Mouse (Mus musculus) forebrain, embryonic 13.5 days (tissue): ENCODE data around the gene Dnah14. TPM values are rescaled to one million over a fixed set of nuclear protein-coding genes. Genes with fewer than 3 reads are reported as not detected.

Experiments
- ATAC-seq: fragments of 200-750 bp; cut with Nextera tagmentation; 2 replicates; pipeline ENCODE4 v1.8.0; 2017
- H3K27ac ChIP-seq: fragments of 300-500 bp; sonication (generic); 2 replicates; pipeline ENCODE4 v1.5.1; 2015; ENCODE audit warnings: inconsistent platforms, mild to moderate bottlenecking, moderate library complexity
- H3K27me3 ChIP-seq: fragments of 300-500 bp; sonication (generic); 2 replicates; pipeline ENCODE4 v1.6.1; 2015; ENCODE audit warnings: mild to moderate bottlenecking, inconsistent platforms
- H3K36me3 ChIP-seq: fragments of 300-500 bp; sonication (generic); 2 replicates; pipeline ENCODE4 v1.6.1; 2015; ENCODE audit warnings: mild to moderate bottlenecking, inconsistent platforms; ENCODE audit not compliant: poor library complexity, severe bottlenecking
- H3K4me1 ChIP-seq: fragments of 300-500 bp; sonication (generic); 2 replicates; pipeline ENCODE4 v1.6.1; 2015; ENCODE audit warnings: inconsistent platforms
- H3K4me2 ChIP-seq: fragments of 300-500 bp; sonication (generic); 2 replicates; pipeline ENCODE4 v1.6.1; 2015; ENCODE audit warnings: inconsistent platforms, mild to moderate bottlenecking, moderate library complexity
- H3K4me3 ChIP-seq: fragments of 300-500 bp; sonication (generic); 2 replicates; pipeline ENCODE4 v1.5.1; 2015; ENCODE audit warnings: mild to moderate bottlenecking, inconsistent platforms
- H3K9ac ChIP-seq: fragments of 300-500 bp; sonication (generic); 2 replicates; pipeline ENCODE4 v1.6.1; 2015; ENCODE audit warnings: mild to moderate bottlenecking, inconsistent platforms
- H3K9me3 ChIP-seq: fragments of 300-500 bp; sonication (generic); replicated peaks from 2 replicates; pipeline ENCODE4 v1.6.1; 2016; ENCODE audit warnings: inconsistent platforms
- WGBS: fragments of 180-500 bp; shearing (Covaris S2); methylation state at CpG from one replicate; pipeline ENCODE4 v1.1.7; 2015; 5-methylcytosine and 5-hydroxymethylcytosine counted together
- polyA plus RNA-seq: library from polyadenylated mRNA; unstranded; fragments of >200 nt; fragmentation: Nextera tagmentation; extraction: Ambion mirVana; gene quantifications from 2 replicates; pipeline ENCODE4 v1.2.1, GENCODE M21; 2015

Gene Dnah14
- polyA plus RNA-seq, 1 experiment from 2014 or later, result 2.0 TPM

DNA sequence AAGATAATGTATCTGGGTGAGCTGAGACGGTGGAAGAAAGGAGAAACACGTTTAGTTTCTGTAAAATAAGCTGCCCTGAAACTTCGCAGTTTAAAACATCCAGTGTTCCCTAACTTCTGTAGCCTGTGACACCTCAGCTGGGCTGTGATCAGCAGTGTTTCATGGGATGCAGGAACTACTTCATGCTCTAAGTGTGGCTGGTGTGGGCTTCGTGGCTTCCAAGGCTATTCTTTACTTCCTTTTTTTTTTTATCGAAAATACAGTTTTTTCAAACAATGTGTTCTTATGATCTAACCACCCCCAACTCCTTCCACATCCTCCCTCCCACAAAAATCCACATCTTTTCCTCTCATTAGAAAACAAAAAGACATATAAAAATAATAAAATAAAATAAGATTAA lies 20.9 kb upstream of the Dnah14 start:
- Histone ChIP-seq H3K27me3 (no peaks in the 10 kb centered on the region), H3K36me3 (no peaks in the 10 kb centered on the region), H3K27ac (no peak overlapping the region), H3K9me3 (no peaks in the 10 kb centered on the region), H3K9ac (no peak overlapping the region), H3K4me2 (no peak overlapping the region), H3K4me3 (no peak overlapping the region), H3K4me1 (peaks cover 8% of the 10 kb centered on the region; the same call in 1 of the 2 replicates)
- 84% methylated on average over 5 of the region's 5 CpGs for WGBS
- no peak for ATAC-seq

DNA sequence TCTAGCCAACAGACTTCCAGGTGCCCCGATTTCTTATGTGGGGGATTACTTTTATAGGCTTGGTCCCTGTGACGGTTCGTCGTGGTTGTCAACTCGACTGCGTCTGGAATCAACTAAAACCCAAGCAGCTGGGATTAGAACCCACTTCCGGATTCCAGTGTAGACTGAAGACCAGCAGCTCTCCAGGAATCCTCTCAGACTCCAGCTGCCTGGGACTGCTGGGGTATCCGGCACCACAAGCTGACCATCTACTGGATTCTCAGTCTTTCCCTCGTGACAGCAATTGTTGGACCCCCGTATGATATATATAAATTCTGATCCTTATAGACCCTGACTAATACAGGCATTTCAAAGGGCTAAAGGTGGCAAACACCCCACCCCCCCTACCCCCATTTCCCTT lies 16.7 kb upstream of the Dnah14 start:
- Histone ChIP-seq H3K36me3 (no peaks in the 10 kb centered on the region), H3K27me3 (peaks cover 13% of the 10 kb centered on the region; the same call in 1 of the 2 replicates), H3K4me3 (no peak overlapping the region), H3K4me1 (peaks cover 22% of the 10 kb centered on the region), H3K4me2 (no peak overlapping the region), H3K9ac (no peak overlapping the region), H3K27ac (no peak overlapping the region), H3K9me3 (no peaks in the 10 kb centered on the region)
- 85% methylated on average over 10 of the region's 10 CpGs for WGBS
- no peak for ATAC-seq

DNA sequence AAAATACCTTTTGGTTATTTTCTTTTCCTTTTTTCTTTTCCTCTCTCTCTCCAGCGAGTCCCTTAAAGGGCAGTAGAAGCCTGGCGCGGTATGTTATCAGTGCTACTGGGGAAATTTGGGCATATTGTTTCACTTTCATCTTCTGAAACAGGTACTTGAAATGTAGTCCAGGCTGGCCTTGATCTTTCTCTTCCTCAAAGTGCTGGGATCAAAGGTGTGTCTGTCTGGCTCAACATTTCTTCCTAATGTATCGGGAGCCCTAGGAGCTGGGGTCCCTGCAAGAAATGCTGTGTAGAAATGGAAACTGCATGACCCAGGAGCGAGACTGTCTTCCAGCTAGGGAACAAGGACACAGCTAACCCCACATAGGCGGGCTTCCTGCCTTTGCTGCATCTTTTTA lies 16.0 kb upstream of the Dnah14 start:
- H3K27ac ChIP-seq, result no peak overlapping the region
- no peak for ATAC-seq
- H3K9ac ChIP-seq, result no peak overlapping the region
- no peak overlapping the region for H3K4me2 ChIP-seq
- 90% methylated on average over 6 of the region's 6 CpGs for WGBS
- peaks cover 22% of the 10 kb centered on the region for H3K4me1 ChIP-seq
- H3K27me3 ChIP-seq, result peaks cover 14% of the 10 kb centered on the region; the same call in 1 of the 2 replicates
- no peak overlapping the region for H3K4me3 ChIP-seq
- no peaks in the 10 kb centered on the region for H3K9me3 ChIP-seq
- H3K36me3 ChIP-seq, result no peaks in the 10 kb centered on the region

DNA sequence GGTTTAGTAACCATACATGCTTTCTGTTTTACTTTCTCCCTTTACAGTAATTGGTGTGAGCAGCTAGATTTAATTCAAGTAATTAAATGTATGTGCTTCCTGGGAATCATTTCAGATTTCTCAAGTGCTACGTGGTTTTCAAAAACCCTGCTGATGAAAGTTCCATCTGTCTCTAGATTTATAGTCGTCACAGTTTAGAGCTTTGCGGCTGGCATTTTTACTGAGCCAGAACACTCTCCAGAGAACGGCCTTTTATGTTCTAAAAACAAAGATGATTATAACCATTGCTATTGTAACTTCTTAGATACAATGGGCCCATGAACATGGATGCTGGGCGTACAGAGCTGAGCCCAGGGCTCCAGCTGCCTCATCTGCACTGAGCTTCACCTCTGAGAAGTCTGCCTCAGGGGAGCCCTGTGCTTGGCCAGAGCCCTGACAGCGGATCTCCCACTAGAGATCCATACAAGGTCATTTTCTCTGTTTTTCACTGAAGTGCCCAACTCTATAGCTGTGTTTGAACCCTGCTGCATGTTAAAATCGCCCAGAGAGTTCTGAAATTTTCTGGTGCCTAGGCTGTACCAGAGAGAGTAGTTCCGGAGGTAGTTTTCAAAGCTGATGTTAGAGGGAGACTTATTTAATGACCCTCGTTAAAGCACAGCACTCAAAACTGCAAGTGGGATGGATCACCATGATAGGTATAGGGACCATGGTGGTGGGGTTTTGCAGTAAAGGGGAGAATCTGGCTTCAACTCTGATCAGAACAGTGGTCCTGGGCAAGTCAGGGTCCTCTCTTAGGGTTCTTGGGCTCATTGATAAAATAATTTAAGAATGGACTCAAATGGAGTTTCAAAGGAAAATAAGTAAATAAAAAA lies 15.2 kb upstream of the Dnah14 start:
- H3K27ac ChIP-seq, result no peak overlapping the region
- no peaks in the 10 kb centered on the region for H3K9me3 ChIP-seq
- H3K36me3 ChIP-seq, result no peaks in the 10 kb centered on the region
- H3K9ac ChIP-seq, result no peak overlapping the region
- ATAC-seq, result no peak
- WGBS, result 40% methylated on average over 9 of the region's 9 CpGs
- H3K4me3 ChIP-seq, result no peak overlapping the region
- H3K27me3 ChIP-seq, result peaks cover 14% of the 10 kb centered on the region; the same call in 1 of the 2 replicates
- peaks cover 22% of the 10 kb centered on the region for H3K4me1 ChIP-seq
- no peak overlapping the region for H3K4me2 ChIP-seq

DNA sequence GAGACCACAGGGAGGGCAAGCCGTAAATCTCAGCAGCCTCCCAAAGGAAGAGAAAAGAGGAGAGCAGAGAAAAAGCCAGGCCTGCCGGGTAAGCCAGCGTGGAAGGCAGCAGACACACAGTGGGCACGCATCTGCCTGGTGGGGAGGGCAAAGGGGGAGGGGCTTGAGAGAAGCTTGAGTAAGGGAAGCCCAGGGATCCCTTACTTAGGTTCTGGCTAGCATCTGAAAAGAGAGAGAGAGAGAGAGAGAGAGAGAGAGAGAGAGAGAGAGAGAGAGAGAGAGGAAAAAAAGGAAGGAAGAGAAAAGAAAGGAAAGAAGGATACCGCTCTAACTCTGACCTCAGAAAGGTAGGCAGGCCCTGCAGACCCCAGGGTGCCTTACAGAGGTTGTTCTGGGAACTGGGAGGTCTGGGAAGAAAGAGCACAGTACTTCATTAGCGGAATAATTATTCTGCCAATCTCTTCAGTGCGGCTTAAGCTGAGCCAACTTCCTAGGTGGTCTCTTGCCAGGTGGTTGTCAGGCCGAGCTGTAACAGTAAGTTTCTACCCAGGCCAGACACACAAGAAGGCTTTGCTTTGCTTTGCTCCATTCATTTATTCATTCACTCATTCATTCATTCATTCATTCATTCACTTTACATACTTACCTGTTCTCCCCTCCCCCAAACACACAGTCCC lies 14.5 kb upstream of the Dnah14 start:
- Histone ChIP-seq H3K4me1 (peaks cover 22% of the 10 kb centered on the region), H3K27ac (no peak overlapping the region), H3K36me3 (no peaks in the 10 kb centered on the region), H3K27me3 (peaks cover 14% of the 10 kb centered on the region; the same call in 1 of the 2 replicates), H3K4me2 (no peak overlapping the region), H3K9ac (no peak overlapping the region), H3K4me3 (no peak overlapping the region), H3K9me3 (no peaks in the 10 kb centered on the region)
- ATAC-seq, result peak; percentile 66
- 6% methylated on average over 8 of the region's 8 CpGs for WGBS

DNA sequence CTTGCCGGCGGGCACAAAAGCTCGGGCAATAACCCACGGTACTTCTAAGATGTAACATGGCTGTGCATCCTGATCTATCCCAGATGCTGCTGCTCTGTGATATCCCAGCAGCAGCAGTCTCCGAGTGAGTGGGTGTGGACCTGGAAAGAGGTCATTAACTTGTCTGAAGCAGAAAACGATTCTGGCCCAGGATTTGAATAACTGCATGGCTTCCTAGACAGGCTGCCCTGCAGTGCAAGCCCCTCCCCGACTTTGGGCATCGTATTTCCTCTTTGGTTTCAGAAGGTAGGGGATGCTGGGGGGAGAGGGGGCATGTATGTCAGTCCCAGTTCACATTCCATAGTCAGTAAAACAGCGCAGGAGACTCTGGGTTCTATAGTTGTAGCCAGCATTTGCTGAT lies 6.9 kb upstream of the Dnah14 start:
- 81% methylated on average over 9 of the region's 9 CpGs for WGBS
- ATAC-seq, result no peak
- no peak overlapping the region for H3K4me2 ChIP-seq

DNA sequence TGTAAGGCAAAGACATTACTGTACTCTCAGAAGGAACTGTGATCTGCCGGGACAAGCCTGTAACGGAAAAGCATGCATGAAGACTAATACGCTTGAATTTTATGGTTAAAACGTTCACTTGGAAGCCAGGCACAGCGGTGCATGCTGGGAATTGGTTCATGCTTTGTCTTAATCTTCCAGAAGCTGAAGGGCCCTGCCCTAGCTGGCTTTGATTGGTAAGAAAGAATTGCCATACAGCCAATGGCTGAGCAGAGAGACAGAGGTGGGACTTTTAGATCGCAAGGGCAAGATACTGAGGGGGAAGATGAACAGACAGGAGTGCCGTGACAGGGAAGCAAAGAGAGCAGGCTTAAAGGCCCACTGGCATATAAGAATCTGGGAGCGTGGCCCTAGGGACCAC lies 6.8 kb downstream of the Dnah14 start:
- 74% methylated on average over 8 of the region's 8 CpGs for WGBS
- H3K4me2 ChIP-seq, result no peak overlapping the region
- no peak overlapping the region for H3K27ac ChIP-seq
- no peak overlapping the region for H3K4me3 ChIP-seq
- no peaks in the 10 kb centered on the region for H3K4me1 ChIP-seq
- no peaks in the 10 kb centered on the region for H3K27me3 ChIP-seq
- ATAC-seq, result no peak
- H3K9me3 ChIP-seq, result no peaks in the 10 kb centered on the region
- no peak overlapping the region for H3K9ac ChIP-seq
- H3K36me3 ChIP-seq, result no peaks in the 10 kb centered on the region

More for the DNA sequence above, 6.9 kb upstream of the Dnah14 start:
- H3K4me3 ChIP-seq, result no peak overlapping the region
- H3K27ac ChIP-seq, result no peak overlapping the region
- no peak overlapping the region for H3K9ac ChIP-seq
- no peaks in the 10 kb centered on the region for H3K36me3 ChIP-seq
- H3K4me1 ChIP-seq, result no peaks in the 10 kb centered on the region
- H3K27me3 ChIP-seq, result peaks cover 3% of the 10 kb centered on the region; the same call in 1 of the 2 replicates
- H3K9me3 ChIP-seq, result no peaks in the 10 kb centered on the region

DNA sequence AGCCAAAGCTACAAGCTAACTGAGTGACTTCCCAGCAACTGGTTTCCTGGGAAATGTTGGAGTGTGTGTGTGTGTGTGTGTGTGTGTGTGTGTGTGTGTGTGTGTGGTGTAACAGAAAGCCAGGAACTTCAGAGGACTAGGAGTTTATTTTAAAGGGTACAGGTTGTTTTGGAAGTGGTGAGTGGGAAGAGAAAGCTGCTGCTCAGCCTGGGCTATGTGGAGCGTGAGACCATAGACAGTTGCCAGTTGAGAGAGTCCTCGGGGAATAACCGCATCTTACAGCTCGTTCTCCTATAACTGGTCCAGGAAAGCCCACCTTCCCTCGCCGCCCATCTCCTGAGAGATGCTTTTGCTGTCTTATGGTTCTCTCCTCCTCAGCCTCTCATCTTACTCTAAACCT lies 12.8 kb downstream of the Dnah14 start:
- Histone ChIP-seq H3K27me3 (no peaks in the 10 kb centered on the region), H3K9me3 (no peaks in the 10 kb centered on the region), H3K27ac (no peak overlapping the region), H3K4me1 (no peaks in the 10 kb centered on the region), H3K9ac (no peak overlapping the region), H3K36me3 (no peaks in the 10 kb centered on the region), H3K4me2 (no peak overlapping the region), H3K4me3 (no peak overlapping the region)
- WGBS, result 84% methylated on average over 6 of the region's 6 CpGs
- no peak for ATAC-seq

DNA sequence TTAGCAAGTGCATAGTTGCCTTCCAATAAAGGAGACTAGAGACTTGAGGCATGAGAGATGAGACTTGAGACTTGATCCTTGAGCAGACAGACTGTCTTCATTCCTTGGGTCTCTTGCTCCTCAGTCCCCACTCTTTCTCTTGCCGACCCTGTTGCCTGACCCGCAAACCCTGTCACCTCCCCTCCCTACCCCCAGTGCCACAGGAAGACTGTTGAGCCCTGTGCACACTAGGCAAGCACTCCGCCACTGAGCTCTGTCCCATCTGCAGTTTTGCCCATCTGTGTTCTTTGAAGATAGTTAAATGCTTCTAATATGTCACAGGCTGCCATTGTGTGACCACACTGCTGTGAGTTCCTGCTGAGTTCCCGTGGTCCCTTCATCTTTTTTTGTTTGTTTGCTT lies 23.0 kb downstream of the Dnah14 start:
- no peaks in the 10 kb centered on the region for H3K9me3 ChIP-seq
- no peaks in the 10 kb centered on the region for H3K4me1 ChIP-seq
- no peaks in the 10 kb centered on the region for H3K27me3 ChIP-seq
- no peak overlapping the region for H3K4me2 ChIP-seq
- ATAC-seq, result no peak
- no peak overlapping the region for H3K4me3 ChIP-seq
- no peaks in the 10 kb centered on the region for H3K36me3 ChIP-seq
- H3K9ac ChIP-seq, result no peak overlapping the region
- no peak overlapping the region for H3K27ac ChIP-seq
- 61% methylated on average over 4 of the region's 4 CpGs for WGBS

DNA sequence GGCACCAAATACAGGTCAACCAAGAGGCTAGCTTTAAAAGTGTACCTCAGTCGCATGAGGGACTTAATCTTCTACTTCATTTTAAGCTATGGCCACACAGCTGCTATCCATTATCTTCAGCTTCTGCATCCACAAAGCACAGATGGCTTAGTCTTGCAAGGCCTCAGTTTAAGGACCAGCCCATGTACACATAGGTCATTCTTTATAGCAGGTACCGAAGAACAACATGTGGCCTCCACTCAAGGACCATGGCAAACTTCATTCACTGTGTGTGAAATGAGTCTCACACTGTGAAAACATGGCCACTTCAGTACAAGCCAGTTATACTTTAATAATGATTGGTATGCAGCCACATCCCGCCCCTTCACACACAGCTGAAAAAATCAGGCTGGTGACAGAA lies 34.8 kb downstream of the Dnah14 start:
- Histone ChIP-seq H3K4me2 (no peak overlapping the region), H3K36me3 (no peaks in the 10 kb centered on the region), H3K4me1 (no peaks in the 10 kb centered on the region), H3K27me3 (no peaks in the 10 kb centered on the region), H3K9ac (no peak overlapping the region), H3K4me3 (no peak overlapping the region), H3K9me3 (no peaks in the 10 kb centered on the region), H3K27ac (no peak overlapping the region)
- 65% methylated on average over 3 of the region's 3 CpGs for WGBS
- ATAC-seq, result no peak

DNA sequence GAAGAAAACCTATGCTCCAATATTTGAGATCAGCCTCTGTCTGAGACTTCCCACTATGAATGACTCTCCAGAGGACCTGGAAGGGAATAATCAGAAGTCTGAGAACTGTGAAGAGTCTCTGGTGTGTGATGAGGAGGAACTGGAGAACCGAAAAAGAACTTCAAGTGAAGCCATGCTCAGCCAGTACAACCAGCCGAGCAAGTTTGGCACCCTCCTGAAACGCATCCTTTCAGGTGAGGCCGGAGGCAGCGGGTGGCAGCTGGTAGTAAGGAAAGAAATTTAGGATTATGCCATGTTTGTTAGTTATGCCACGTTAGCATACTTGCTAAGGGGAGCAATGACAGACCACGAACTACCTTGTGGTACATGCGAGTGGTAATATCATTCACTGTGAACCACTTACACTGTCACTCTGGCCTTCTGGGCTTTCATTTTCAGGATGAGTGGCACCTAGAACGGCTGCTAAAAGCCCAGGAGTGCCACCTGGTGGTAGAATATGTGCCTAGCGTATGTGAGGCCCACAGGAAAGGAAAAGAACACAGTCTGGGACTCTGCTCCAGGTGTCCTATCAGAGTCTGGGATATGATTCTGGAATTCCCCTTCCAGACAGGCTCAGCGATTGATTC lies 39.6 kb downstream of the Dnah14 start:
- Histone ChIP-seq H3K27ac (no peak overlapping the region), H3K9ac (no peak overlapping the region), H3K4me1 (no peaks in the 10 kb centered on the region), H3K4me2 (no peak overlapping the region), H3K27me3 (no peaks in the 10 kb centered on the region), H3K36me3 (no peaks in the 10 kb centered on the region), H3K4me3 (no peak overlapping the region), H3K9me3 (no peaks in the 10 kb centered on the region)
- WGBS, result 46% methylated on average over 11 of the region's 11 CpGs
- ATAC-seq, result peak; percentile 74; the same call in 1 of the 2 replicates

DNA sequence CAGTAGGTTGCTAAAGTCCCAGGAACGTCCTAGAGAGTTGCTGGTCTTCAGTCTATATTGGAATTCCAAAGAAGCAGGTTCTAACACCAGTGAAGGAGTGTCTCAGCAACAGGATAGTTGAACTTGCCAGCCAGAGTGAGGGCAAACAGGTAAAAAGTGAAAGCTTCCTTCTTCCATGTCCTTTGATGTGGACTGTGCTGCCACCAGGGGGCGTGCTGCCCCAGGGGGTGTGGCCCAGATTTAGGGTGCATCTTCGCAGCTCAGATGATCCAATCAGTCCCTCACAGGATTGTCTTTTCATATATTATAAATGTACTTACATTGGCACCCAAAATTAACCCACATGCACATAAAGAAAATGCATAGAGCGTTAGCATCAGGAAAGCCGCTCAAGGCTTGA lies 41.0 kb downstream of the Dnah14 start:
- Histone ChIP-seq H3K27ac (no peak overlapping the region), H3K4me1 (no peaks in the 10 kb centered on the region), H3K36me3 (no peaks in the 10 kb centered on the region), H3K4me2 (no peak overlapping the region), H3K9me3 (no peaks in the 10 kb centered on the region), H3K9ac (no peak overlapping the region), H3K4me3 (no peak overlapping the region), H3K27me3 (no peaks in the 10 kb centered on the region)
- 50% methylated on average over 5 of the region's 5 CpGs for WGBS
- ATAC-seq, result no peak
